Mouse (Mus musculus): ENCODE measurements around the gene Gpr22.

The Gpr22 gene

DNA sequence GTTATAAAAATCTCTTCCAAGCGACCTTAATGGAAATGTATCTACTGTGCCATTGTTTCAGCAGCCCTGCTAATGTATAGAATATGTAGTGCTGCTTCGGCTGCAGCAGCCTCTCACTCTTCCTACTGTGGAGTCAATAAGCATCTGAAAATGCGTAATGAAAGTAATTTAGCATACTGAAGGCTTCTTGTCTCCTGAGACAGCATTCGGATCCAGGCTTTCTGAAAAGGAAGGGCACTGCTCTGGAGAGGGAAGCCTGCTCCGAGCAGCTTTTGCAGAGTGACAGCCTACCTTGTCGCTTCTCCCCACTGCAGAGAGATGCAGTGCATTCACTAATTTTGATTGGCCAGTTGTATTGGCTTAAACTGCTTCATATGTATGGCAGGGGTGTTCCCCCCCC lies at the start of gene Gpr22:
TSS of gene Gpr22 (minus strand) at position 348 of the 400 bp plus-strand sequence.
- DNase-seq = no peak

DNA sequence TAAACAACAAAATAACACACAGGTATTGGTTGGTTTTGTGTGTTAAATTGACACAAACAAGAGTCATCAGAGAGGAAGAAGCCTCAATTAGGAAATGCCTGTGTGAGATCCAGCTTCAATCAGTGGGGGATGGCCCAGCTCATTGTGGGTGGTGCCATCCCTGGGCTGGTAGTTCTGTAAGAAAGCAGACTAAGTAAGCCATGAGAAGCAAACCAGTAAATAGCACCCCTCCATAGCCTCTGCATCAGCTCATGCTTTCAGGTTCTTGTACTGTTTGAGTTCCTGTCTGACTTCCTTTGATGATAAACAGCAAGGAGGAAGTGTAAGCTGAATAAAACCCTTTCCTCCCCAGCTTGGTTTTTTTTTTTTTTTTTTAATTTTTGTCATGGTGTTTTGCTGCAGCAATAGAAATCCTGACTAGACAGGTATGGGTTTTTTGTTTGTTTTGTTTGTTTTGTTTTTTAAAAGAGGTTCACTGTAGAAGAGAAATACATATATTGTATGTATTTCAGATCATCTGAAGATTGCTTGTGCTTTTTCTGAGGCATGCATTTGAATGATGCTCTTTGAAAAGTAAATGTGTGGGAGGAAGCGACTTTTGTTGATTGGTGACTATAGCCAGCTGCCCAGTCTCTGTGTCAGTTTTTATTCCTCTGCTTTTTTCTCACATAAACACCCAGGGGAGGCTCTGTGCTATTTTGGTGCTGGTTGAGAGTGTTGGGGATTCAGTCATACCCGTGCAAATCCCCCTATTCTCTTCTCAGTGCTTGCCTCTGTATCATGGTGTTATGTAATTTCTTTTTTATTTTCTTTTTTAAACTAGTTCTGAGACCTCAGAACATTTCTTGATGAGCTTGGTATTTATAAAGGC lies 42.4 kb upstream of the Gpr22 start:
- DNase-seq = no peak

DNA sequence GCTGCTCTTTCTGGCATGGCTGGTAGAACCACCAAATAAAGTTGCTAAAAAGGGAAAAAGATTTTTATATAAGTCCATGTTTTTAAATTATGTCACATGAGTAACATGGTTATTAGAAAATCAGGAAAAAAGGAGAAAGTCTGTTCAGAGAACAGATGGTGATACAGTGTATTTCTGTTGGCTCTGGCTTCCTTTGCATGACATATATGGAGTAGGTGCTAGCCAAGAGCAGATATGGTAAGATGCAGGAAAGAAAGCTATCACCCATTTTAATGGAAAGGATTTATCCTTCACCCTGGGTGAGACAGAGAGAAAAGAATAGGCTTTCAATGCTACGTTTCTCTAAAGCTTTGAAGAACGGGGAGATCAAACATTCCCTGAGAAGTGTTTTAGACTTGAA lies 40.7 kb upstream of the Gpr22 start:
- DNase-seq = no peak

DNA sequence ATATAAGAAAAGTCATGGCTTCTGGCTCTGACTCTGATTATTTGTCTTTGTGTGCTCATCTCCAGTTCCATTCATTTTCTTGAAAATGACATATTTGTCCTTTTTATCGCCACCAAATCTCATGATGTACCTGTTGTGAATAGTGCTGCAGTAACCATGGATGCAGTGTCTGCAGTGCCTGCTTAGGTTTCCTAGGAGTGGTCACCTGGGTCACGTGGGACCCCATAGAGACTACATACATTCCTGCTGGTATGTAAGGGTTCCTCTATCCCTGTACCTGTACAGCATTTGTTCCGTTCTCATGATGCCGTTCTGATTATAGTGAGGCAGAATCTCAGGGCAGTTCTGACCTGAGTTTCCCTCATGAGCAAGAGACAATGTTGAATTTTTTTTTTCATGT lies 36.1 kb upstream of the Gpr22 start:
- no peak for DNase-seq

DNA sequence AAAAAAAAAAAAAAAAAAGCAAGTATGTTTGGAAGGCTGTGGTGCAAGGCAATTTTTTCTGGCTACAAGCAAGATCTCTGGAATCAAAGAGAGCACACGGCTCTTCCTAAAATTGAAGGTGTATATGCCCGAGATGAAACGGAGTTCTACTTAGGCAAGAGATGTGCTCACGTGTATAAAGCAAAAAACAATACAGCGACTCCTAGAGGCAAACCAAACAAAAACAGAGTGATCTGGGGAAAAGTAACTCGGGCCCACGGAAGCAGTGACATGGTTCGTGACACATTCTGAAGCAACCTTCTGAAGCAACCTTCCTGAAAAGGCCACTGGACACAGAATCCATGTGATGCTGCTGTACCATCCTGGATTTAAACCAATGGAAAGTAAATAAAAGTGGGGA lies 33.6 kb upstream of the Gpr22 start:
- DNase-seq = no peak

DNA sequence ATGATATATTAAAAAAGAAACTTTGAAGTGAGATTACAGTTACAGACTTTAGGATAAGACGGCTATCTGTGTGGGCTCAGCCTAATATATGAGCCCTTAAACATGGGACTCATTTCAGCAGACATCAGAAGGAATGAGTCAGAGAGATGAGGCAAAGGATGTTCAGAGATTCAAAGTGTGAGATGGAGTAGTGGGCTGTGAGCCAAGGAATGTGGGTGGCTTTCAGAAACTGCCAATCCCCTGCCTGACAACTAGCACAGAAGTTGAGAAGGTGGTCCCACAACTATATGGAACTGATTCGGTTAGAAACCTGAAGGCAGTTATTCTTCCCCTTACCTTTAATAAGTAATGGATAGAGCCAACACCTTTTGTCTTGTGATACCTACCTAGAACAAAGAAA lies 20.9 kb upstream of the Gpr22 start:
- no peak for DNase-seq

DNA sequence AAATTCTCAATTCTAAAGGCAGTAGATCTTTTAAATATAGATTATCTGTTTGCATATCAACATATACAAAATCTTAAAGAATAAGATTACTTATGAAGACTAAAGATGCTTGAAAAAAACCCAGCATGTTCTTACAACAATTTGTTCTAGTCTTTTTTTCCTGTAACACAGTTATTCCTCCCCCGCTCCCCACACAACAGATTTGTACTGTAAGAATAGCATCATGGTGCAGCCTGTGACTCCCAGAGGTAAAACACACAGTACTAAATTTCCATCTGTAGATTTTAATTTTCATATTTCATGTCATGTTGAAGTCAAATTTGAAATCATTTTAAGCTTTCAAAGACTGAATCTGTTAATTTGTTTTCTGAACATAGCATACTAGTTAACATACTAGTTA lies 16.4 kb upstream of the Gpr22 start:
- no peak for DNase-seq

DNA sequence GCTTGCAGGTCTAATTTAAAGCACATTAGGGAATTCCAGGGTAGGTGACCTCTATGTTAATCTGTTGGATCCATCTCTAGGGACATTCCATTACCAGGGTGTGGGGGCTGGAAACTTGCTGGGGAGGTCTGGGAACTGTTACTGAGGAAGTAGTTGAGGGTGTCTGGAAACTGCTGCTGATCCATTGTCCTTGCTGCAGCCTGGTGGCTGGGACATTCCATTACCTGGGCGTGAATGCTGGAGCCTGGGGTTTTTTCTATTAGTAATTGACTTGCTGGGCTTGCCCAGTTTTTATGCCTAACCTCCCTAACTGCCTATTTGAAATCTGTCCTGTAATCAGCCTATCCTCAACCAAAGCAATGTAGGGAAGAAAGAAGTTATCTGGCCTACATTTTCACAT lies 13.0 kb upstream of the Gpr22 start:
- no peak for DNase-seq

DNA sequence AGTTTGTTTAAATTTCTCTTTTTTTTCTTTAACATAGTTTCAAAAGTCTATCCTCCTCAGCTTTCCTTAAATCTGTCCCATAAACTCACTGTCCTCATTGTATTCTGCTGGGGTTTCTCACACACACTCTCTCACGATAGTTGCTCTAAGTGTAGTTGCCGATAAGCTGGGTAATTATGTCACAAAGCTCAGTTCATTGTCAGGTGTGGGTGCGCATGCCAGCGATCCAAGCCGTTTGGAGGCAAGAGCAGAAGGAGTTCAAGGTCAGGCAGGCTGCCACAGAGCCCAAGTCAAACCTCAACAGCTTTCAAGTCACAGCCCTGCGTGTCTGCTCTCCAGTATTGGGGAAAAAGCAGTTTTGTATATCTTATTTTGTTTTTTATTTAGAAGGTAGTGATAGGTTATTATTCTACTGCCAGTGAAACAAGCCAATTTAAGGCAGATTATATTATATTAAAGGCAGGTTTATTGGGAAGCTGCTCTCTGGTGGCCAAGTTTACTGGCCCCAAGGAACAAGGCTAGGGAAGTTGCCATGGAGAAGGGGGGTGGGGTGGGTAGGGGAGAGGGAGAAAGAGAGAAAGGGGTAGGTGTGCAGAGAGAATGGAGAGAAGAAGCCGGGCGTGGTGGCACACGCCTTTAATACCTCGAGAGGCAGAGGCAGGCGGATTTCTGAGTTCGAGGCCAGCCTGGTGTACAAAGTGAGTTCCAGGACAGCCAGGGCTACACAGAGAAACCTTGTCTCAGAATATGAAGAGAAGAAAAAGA lies 11.9 kb upstream of the Gpr22 start:
- DNase-seq = no peak

DNA sequence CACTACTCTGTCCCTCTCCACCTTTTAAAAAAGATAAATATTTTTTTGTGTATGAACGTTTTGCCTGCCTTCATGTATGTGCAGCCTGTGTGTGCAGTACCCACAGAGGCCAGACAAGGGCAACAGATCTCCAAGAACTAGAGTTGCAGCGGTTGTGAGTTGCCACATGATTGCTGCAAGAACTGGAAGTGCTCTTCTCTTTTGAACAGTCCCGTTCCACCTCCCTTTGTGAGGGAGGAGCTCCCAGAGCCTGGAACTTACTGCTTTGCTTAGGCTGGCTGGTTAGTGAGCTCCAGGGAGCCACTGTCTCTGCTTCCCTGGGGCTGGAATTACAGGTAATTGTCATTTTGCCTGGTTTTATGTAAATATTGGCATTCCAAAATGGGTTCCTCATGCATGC lies 10.8 kb upstream of the Gpr22 start:
- DNase-seq = no peak

DNA sequence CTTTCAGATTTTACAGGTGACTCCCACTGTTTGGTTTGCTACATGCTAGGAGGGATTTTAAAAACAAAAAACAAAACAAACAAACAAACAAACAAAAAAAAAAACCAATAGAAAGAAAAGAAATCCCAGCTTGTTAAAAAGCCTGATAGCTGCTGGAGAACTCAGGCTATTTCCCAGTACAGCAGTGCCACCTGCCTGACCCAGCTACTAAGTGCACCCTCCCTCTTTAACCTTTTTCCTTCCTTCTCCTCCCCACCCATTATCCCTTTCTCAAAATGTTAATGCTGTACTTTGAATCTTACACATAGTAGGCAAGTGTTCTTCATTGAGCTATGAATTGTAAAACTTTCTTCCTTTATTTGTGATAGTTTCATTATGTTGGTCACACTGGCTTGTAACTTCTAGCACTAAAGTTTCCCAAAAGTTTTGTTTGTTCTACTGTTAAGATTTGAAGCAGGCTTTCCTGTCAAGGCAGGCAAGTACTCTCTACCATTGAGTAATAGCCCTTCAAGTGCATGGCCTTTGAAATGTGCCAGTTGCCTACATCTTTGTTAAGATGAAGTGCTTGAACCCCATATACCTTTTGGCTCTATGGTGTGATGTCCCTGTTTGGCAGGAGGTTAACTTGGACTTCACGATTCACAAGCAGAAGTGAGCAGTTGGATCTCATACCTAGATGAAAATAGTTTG lies 6.0 kb upstream of the Gpr22 start:
- peak in 1 of 2 experiments; percentile 28 for DNase-seq

DNA sequence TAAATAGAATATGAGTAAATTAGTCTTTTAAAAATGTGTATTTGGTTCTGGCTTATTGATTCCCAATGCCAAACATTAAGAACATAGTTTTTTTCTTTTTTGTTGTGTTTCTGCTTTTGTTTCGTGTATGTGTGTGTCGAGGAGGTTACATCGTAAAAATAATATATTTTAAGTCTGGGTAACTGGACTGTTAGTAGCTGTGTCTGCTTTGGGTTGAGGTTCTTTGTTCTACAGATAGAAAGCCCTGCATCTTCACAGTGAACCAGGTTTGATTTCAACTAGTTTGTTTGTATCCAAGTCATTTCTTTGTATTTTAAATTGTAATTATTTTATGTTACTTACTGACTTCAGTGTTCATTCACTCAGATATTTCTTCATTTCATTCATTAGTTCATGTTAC lies 323 bp upstream of the Gpr22 start:
- no peak for DNase-seq

DNA sequence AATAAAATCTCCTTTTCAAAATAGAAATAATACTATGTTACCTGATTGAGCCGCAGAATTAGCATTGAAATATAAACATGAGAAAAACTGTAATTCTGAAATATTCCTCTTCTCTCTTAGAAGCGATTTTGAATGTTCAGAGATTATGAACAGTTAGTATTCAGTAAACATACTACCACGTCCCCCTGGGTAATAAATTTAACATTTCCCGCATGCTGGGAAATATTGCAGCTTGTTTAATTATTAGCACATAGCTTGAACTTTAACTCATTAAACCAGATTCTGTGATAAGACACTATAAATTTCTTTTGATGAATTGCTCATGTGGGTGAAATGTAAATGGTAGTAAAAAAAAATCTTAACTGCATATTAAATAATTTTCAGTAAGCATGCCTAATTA lies 1.0 kb downstream of the Gpr22 start:
- DNase-seq = no peak

DNA sequence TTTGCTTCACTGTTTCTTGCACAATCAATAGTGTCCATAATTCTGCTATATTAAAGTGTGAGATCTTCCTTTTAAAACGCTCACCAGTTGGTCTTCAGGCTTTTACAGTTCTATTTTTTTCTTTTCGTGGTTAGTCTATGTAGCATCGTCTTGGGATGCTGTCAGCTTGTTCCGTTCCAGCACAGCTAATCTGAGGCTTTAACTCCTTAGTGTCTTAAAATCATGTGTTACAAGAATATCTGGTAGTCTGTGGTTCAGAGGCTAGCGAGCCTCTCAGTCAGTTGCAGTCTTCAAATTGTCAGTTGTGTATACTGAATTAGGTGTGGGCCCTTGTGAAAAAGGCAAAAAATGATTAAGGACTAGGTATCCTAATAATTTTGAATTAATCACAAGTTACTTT lies 1.5 kb downstream of the Gpr22 start:
- DNase-seq = no peak

DNA sequence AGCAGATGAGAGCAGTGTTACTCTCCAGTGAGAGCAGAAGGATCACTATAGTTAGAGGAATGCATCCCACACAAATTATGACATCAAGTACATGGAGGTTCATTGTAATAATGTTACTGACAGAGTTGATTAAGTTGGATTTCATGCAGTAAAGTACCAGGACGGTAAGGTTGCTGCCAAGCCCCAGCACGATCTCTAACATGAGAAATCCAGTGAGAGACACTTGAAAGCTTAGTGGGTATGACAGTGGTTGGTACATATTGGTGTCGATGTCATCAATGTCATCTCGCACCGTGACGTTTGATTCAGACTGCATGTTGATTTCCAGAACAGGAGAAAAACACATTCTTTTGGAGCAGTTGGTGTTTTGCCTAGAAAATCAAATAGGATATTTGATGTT lies 4.1 kb downstream of the Gpr22 start:
- DNase-seq = no peak

DNA sequence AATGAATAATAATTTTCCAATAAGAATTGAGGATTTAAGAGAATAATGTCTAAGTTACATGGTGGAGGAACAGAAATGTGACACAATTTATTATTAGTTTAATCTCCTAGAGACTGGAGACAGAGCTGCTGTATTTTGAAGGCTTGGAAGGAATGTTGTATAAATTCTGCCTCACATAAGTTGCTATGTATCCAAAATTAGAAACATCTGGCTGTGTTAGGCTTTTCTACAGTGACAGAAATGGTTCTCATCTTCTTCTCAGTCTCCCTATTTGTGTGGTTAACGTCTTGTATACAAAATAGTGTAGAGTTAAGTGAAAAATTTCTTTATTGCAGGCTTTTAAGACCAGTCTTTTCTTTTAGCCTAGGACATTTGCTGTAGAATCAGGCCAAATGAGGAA lies 6.2 kb downstream of the Gpr22 start:
- DNase-seq = no peak

DNA sequence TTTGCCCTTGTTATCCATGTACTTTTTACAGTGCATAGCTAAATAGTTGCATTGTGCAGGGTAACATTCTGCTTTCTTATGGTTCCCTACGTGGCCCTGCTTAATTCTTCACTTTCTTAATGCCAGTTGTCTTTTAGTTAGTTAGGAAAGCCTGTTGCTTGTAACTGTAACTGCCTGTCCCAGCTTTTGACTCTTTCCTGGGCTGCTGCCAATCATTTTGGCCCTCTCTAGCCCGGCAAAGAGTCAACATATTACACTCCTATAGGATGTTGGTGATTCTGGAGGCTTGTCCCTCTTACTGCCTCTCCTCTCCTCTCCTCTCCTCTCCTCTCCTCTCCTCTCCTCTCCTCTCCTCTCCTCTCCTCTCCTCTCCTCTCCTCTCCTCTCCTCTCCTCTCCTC lies 7.6 kb downstream of the Gpr22 start:
- DNase-seq = peak in 1 of 2 experiments; percentile 10

DNA sequence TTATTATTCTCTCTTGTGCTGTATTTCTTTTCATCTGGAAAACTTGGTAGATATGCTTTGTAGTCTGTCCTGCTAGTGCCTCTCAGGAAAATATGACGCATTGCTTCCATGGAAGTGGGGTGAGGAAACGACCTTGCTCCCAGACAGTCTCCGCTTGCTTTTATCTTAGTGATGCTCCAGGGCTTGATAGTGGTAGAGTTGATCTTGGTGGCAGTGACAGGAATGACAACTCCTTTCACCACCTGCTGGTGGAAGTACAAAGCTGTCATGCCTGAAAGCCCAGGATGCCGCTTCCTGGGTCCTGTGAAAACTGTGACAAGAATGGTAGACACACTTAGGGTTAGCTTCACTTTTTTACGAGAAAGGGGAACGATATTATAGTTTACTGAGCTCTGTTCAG lies 9.8 kb downstream of the Gpr22 start:
- DNase-seq = no peak

DNA sequence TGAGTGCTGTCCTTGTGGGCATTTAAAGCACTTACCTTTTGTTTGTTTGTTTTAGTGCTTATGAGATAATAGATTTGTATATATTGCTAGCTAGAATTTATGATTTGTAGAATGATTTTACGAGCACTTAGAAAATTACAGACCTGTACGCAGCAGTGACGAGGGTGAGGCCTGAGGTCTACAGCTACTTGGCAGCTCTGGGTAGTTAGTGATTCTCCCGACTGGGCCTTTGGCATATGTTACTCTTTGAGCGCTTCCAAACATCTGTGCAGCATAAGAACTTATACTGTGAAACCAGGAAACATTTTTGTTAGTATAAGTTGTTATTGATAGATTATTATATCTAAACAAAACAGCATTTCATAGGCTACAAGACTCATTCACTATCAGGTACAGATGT lies 12.3 kb downstream of the Gpr22 start:
- no peak for DNase-seq

DNA sequence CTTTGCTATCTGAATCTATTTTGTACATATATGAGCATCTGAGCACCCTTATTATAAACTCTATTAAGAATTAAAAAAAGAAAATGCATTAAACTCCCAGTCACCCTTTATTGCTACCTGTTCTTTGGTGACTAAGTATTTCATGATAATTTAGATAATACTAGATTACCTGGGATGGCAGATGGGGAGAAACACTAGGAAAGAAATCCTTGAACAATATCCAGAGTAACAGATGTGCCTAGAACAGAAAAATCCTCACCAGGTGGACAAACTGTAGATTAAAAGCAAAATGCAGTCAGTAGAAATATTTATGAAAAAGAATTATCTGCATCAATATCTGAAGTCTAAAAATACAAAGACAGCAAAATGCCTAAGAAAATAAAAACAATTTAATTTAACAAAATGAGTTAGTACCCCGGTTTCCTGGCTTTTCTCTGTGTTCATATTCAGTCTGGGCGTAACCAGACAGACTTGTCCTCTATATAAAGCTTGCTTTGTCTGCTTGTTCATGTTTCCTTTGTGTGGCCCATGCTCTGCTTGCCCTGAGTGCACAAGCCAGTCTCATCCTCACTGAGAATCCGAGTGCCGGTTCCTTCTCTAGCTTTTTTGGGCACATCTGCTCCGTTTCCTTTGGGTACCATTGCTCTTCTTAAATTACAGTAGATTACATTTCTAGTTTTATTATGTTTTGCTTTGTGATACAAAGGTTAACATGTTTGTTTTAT lies 13.0 kb downstream of the Gpr22 start:
- DNase-seq = no peak

DNA sequence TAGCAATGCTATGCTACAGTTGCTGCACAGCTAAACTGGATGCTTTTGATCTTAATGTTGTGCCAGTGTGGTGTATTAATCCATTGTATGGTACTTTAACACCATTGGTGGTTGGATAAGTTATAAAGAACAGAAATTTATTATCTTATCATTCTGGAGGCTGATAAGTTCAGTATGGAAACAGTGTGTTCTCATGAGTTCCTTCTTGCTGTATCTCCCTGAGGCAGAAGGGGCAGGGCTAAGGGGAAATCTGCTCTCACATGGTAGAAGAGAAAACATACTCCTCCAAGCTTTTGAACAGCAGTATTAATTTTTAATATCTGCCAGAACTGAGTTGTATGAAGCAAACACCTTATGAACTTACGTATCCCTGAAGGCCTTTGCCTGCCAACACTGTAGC lies 20.5 kb downstream of the Gpr22 start:
- DNase-seq = no peak

DNA sequence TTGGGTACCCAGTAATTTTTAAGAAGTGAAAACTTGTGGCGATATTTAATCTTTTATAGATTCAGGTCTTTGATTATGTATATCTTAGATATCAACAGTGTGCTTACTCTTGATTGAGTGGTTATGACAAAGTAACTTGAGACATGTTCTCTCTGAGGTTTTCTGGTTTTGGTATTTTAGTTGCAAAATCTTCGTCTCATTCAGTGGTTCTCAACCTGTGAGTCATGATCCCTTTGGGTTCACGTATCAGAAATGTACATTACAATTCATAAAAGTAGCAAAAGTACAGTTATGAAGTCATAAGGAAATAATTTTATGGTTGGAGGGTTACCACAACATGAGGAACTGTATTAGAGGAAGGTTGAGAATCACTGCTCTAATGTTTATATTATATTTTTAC lies 27.1 kb downstream of the Gpr22 start:
- no peak for DNase-seq

DNA sequence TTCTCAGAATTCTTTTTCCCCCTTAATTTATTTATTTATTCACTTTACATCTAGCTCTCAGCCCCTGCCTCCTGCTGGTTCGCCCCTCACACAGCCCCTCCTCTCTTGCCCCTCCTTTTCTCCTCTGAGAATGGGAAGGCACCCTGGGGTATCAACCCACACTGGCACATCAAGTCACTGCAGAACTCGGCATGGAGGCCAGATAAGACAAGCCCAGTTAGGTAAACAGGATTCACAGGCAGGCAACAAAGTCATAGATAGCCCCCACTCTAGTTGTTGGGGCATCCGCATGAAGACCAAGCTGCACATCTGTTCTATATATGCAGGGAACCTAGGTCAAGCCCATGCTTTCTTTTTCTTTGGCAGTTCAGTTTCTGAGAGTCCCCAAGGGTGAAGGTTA lies 46.6 kb downstream of the Gpr22 start:
- no peak for DNase-seq

All from lung, postnatal 4 days (tissue).